Mouse (Mus musculus) testis, postnatal 10 days (tissue): ENCODE data around the gene Ntrk3.

Experiments
- DNase-seq: peaks from one replicate; pipeline ENCODE4 v3.0.0; 2021; ENCODE audit warnings: low spot score

Ntrk3 gene

GRCm38 (mm10) chr7:78220949-78221348, 516.9 kb downstream of the Ntrk3 start:
- DNase-seq: no peak

- DNase-seq: peak; percentile 43
Measured at GRCm38 (mm10) chr7:78190931-78191653, 546.7 kb downstream of the Ntrk3 start.

GRCm38 (mm10) chr7:78185578-78185977, 552.2 kb downstream of the Ntrk3 start:
- no peak for DNase-seq

- DNase-seq: no peak
Measured at GRCm38 (mm10) chr7:78183396-78183795, 554.4 kb downstream of the Ntrk3 start.

DNA sequence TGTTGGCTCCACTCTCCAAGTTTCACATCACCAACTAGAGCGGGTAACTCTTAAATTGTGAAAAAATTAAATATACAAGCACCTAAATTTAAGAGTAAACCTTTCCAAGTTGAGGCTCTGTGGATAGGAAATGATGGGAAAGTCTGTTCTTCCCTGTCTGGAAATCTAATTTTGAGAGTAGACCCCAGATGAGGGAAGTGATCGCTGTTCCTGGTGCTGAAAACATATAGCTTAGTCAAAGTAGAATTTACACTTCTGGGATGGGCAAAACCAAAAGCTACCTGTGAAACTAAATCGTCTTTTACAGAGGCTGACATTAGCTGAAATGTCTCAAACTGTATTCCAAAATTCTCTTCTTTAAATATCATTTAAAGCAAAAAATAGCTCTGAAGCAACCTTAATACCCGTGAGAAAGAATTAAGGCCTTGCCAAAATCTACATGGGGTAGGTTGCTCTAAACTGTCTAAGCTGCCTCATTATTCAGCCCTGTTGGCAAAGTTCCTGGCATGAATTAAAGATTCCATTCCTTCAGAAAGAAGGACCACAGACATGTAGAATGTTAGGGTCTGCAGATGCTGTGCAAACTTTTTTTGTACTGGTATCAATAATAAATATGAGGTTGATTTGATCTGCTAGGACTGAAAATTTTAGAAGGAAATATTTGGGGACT, 557.7 kb downstream of the Ntrk3 start:
- DNase-seq: no peak

GRCm38 (mm10) chr7:78172267-78172955, 565.4 kb downstream of the Ntrk3 start:
- DNase-seq: no peak

DNA sequence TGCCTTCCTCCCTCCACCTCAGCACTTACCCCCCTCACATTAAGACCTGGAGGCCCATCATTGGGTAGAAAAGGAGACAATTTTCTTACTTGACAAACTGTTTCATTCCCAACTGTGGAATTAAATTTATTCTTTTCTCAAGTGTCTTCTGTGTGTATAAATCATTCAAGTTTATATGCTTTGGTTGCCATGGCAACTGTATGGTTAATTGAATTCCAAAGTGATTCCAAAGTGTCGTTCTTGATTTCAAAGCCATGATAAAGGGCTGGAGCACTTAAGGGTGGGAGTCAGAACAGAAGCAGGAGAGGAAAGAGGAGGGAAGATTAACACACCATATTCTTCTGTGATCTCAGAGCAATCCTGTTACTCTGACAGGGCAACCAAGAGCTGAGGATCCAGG, 572.3 kb downstream of the Ntrk3 start:
- no peak for DNase-seq

DNA sequence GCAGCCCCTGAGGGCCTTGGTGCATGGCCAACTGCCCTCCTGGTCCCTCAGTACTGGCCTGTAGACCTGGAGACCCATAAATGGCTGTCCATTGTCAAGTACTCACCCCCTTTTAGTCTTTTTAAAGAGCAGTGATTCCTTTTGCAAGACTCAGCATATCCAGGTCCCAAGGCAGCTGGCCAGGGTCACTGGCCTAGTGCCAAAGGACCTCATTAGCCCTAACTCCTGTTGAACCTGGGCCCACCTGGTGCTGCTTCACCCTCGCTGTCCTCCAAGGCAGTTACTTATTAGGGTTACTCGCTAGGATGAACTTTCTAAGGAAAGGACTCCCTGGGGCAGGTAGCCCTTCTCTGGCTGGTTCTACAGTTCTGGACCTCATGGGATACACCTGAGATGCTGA, 579.9 kb downstream of the Ntrk3 start:
- DNase-seq: peak; percentile 37

DNA sequence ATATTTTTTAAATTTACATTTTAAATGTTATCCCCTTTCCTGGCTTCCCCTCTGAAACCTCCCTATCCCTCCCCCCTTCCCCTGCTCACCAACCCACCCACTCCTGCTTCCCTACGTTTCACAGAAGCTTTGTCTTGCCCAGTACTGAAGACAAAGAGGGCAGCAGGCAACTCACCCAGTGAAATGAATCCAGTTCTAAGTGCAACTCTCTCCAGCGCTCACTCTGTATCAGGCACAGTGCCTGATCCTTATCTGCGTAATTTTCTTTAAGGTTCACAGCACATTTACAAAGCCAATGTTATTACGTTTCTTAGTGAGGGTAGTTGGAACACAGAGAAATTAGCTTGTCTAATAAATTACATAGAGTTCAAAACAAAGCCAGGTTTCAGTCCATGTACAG, 592.6 kb downstream of the Ntrk3 start:
- DNase-seq: no peak

DNA sequence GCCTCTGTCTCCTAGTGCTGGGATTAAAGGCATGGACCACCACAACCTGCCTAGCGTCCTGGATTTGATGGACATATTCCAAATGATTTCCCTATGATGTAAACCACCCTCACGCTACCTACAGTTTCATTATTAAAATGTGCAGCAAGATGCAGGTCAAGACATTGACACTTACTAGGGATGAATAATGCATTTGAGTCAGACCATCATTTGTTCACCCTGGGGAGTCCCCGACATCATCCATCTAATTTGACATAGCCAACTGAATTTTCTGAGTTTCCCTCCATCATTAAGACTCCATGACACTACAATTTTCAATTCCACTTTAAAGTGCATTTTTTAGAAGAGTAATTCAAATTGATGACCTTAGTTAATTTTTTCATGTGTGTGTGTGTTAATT, 593.0 kb downstream of the Ntrk3 start:
- no peak for DNase-seq

DNA sequence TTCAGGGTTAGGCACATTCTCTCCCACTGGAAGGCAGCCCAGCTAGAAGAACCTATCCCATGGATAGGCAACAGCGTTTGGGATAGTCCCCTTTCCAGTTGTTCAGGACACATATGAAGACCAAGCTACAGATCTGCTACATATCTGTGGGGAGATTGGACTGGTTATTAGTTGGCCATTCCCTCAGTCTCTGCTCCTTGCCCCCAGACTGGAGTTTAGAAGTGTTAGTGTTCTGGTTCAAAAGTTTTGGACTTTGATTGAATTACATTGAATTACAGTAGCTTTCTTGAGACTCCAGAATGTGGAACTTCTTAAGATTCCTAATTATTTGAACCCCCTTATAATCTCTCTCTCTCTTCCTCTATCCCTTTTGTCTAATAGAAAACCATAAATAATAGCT, 607.8 kb downstream of the Ntrk3 start:
- no peak for DNase-seq
